Mouse (Mus musculus) kidney, embryonic 16.5 days (tissue): ENCODE data around the gene Raf1. TPM values are rescaled to one million over a fixed set of nuclear protein-coding genes. Genes with fewer than 3 reads are reported as not detected.

Experiments used
- ATAC-seq: fragments of 200-750 bp; cut with Nextera tagmentation; 2 replicates; pipeline ENCODE4 v1.8.0; 2017; ENCODE audit warnings: moderate TSS enrichment; ENCODE audit not compliant: low FRiP score, low TSS enrichment
- H3K27ac ChIP-seq: fragments of 300-500 bp; sonication (generic); 2 replicates; pipeline ENCODE4 v1.5.1; 2014; ENCODE audit warnings: low read length
- H3K27me3 ChIP-seq: fragments of 300-500 bp; sonication (generic); 2 replicates; pipeline ENCODE4 v1.6.1; 2014; ENCODE audit warnings: low read length, control low read depth, mixed read lengths; ENCODE audit not compliant: insufficient read depth
- H3K36me3 ChIP-seq: fragments of 300-500 bp; sonication (generic); 2 replicates; pipeline ENCODE4 v1.6.1; 2014; ENCODE audit warnings: low read length, control low read depth, mixed read lengths; ENCODE audit not compliant: insufficient read depth
- H3K4me1 ChIP-seq: fragments of 300-500 bp; sonication (generic); 2 replicates; pipeline ENCODE4 v1.6.1; 2014; ENCODE audit warnings: low read length, control low read depth, mixed read lengths; ENCODE audit not compliant: insufficient read depth
- H3K4me2 ChIP-seq: fragments of 300-500 bp; sonication (generic); replicated peaks from 2 replicates; pipeline ENCODE4 v1.6.1; 2014; ENCODE audit warnings: low read depth, low read length
- H3K4me3 ChIP-seq: fragments of 300-500 bp; sonication (generic); 2 replicates; pipeline ENCODE4 v1.5.1; 2014; ENCODE audit warnings: mild to moderate bottlenecking, low read length
- H3K9ac ChIP-seq: fragments of 300-500 bp; sonication (generic); replicated peaks from 2 replicates; pipeline ENCODE4 v1.6.1; 2014; ENCODE audit warnings: low read length
- H3K9me3 ChIP-seq: fragments of 300-500 bp; sonication (generic); 2 replicates; pipeline ENCODE4 v1.6.1; 2016; ENCODE audit warnings: low read length, control low read depth
- WGBS: fragments of 180-500 bp; shearing (Covaris S2); extraction: QIAGEN DNeasy Blood & Tissue Kit; methylation state at CpG from one replicate; pipeline ENCODE4 v1.1.7; 2014; 5-methylcytosine and 5-hydroxymethylcytosine counted together
- polyA plus RNA-seq: library from polyadenylated mRNA; unstranded; fragments of >200 nt; fragmentation: Nextera tagmentation; extraction: Ambion mirVana; gene quantifications from 2 replicates; pipeline ENCODE4 v1.2.1, GENCODE M21; 2015

The Raf1 gene
- polyA plus RNA-seq, 1 experiment from 2014 or later: 91.0 TPM

- Histone ChIP-seq H3K27me3 (no peaks in the 10 kb centered on the region), H3K4me2 (no peak overlapping the region), H3K4me1 (no peaks in the 10 kb centered on the region), H3K36me3 (no peaks in the 10 kb centered on the region), H3K4me3 (no peak overlapping the region), H3K9me3 (peaks cover 7% of the 10 kb centered on the region; the same call in 1 of the 2 replicates), H3K27ac (no peak overlapping the region), H3K9ac (no peak overlapping the region)
- ATAC-seq: no peak
- 65% methylated on average over 11 of the region's 11 CpGs for WGBS
Observed at GRCm38 (mm10) chr6:115684851-115685646, 8.6 kb upstream of the Raf1 start.

GRCm38 (mm10) chr6:115684271-115684670, 7.8 kb upstream of the Raf1 start:
- WGBS: 96% methylated on average over 2 of the region's 2 CpGs
- no peak overlapping the region for H3K4me3 ChIP-seq
- ATAC-seq: no peak

GRCm38 (mm10) chr6:115681066-115681465, 4.6 kb upstream of the Raf1 start:
- Histone ChIP-seq H3K9me3 (no peaks in the 10 kb centered on the region), H3K9ac (no peak overlapping the region), H3K4me1 (peaks cover 4% of the 10 kb centered on the region; the same call in 1 of the 2 replicates), H3K4me2 (no peak overlapping the region), H3K27me3 (no peaks in the 10 kb centered on the region), H3K27ac (no peak overlapping the region), H3K4me3 (no peak overlapping the region), H3K36me3 (no peaks in the 10 kb centered on the region)
- no peak for ATAC-seq
- 72% methylated on average over 4 of the region's 4 CpGs for WGBS

More at GRCm38 (mm10) chr6:115684271-115684670, 7.8 kb upstream of the Raf1 start:
- Histone ChIP-seq H3K27ac (no peak overlapping the region), H3K36me3 (no peaks in the 10 kb centered on the region), H3K4me1 (no peaks in the 10 kb centered on the region), H3K27me3 (no peaks in the 10 kb centered on the region), H3K9me3 (peaks cover 7% of the 10 kb centered on the region; the same call in 1 of the 2 replicates), H3K9ac (no peak overlapping the region), H3K4me2 (no peak overlapping the region)

DNA sequence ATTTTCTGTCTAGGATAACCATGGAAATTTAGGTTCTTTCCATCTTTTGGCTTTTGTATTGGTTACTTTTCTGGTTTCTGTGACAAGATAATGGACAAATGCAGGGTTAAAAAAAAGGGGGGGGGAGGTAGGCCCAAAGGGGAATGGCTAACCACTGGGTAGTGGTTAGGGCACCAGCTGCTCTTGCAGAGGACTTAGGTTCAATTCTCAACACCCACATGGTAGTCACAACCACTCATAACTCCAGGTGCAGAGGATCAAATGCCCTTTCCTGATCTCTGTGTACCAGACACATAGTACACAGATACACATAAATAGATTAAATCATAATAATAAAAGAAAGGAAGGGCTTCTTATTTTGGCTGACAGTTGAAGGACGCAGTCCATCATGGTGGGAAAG, 1.6 kb upstream of the Raf1 start:
- no peak overlapping the region for H3K27ac ChIP-seq
- no peaks in the 10 kb centered on the region for H3K36me3 ChIP-seq
- no peaks in the 10 kb centered on the region for H3K27me3 ChIP-seq
- H3K4me3 ChIP-seq: no peak overlapping the region
- H3K4me1 ChIP-seq: peaks cover 18% of the 10 kb centered on the region
- no peaks in the 10 kb centered on the region for H3K9me3 ChIP-seq
- ATAC-seq: no peak
- H3K4me2 ChIP-seq: no peak overlapping the region
- no peak overlapping the region for H3K9ac ChIP-seq
- 96% methylated on average over 1 of the region's 1 CpGs for WGBS

GRCm38 (mm10) chr6:115677441-115677840, 1.0 kb upstream of the Raf1 start:
- Histone ChIP-seq H3K4me3 (peak overlapping the region; percentile 98), H3K27ac (no peak overlapping the region), H3K27me3 (no peaks in the 10 kb centered on the region), H3K9me3 (no peaks in the 10 kb centered on the region), H3K9ac (no peak overlapping the region), H3K4me2 (peak overlapping the region; percentile 59), H3K4me1 (peaks cover 22% of the 10 kb centered on the region), H3K36me3 (no peaks in the 10 kb centered on the region)
- no peak for ATAC-seq
- WGBS: 95% methylated on average over 7 of the region's 7 CpGs

- ATAC-seq: peak; percentile 73
- Histone ChIP-seq H3K4me1 (peaks cover 22% of the 10 kb centered on the region), H3K27me3 (no peaks in the 10 kb centered on the region), H3K36me3 (no peaks in the 10 kb centered on the region), H3K27ac (peak overlapping the region; percentile 98), H3K4me2 (peak overlapping the region; percentile 59), H3K9me3 (no peaks in the 10 kb centered on the region), H3K9ac (peak overlapping the region; percentile 100), H3K4me3 (peak overlapping the region; percentile 98)
- WGBS: 0% methylated on average over 51 of the region's 53 CpGs
Observed at GRCm38 (mm10) chr6:115675508-115676336, 713 bp downstream of the Raf1 start.

- Histone ChIP-seq H3K27me3 (no peaks in the 10 kb centered on the region), H3K36me3 (no peaks in the 10 kb centered on the region), H3K27ac (peak overlapping the region; percentile 98), H3K9ac (peak overlapping the region; percentile 100), H3K4me3 (peak overlapping the region; percentile 98), H3K4me2 (peak overlapping the region; percentile 59), H3K4me1 (peaks cover 22% of the 10 kb centered on the region), H3K9me3 (no peaks in the 10 kb centered on the region)
- WGBS: under 1% methylated on average over 13 of the region's 13 CpGs
- no peak for ATAC-seq
Observed at GRCm38 (mm10) chr6:115675166-115675507, 1.3 kb downstream of the Raf1 start.

DNA sequence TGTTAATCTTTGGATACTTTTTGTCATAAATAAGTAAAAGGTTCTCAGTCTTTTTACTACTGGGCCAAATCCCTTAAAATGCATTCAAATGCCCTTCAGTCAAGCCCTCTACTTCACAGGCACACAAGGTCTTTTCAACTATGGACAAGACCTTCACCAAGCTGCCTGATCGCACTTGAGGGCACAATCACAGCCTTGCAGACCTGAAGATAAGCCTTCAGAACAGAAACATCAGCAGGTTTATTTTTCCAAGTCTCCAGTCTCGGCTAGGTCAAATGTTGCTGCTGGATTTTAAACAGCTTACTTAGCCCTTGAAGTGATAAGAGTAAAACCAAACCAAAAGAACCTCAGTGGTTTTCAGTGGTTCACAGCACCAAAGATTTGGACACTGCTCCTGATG, 2.1 kb downstream of the Raf1 start:
- WGBS: 40% methylated on average over 2 of the region's 2 CpGs

DNA sequence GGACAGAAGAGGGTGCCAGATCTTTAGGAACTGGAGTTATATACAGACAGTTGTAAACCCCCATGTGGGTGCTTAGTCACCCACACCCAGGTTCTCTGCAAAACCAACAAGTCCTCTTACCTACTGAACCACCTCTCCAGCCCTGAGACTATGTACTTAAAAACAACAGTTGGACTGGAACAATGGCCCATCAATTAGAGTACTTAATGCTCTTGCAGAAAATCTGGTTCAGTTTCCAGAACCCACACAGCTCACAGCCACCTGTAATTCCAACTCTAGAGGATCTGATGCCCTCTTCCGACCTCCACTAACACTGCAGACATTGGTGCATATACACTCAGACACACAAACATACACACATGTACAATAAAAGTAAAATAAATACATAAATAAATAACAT, 3.7 kb downstream of the Raf1 start:
- Histone ChIP-seq H3K4me3 (no peak overlapping the region), H3K4me1 (peaks cover 22% of the 10 kb centered on the region), H3K27ac (no peak overlapping the region), H3K27me3 (no peaks in the 10 kb centered on the region), H3K4me2 (no peak overlapping the region), H3K9me3 (no peaks in the 10 kb centered on the region), H3K9ac (no peak overlapping the region), H3K36me3 (no peaks in the 10 kb centered on the region)
- 97% methylated on average over 1 of the region's 1 CpGs for WGBS
- no peak for ATAC-seq

More for the DNA sequence above, 2.1 kb downstream of the Raf1 start:
- H3K4me3 ChIP-seq: peak overlapping the region; percentile 98
- no peaks in the 10 kb centered on the region for H3K36me3 ChIP-seq
- peak overlapping the region; percentile 100 for H3K9ac ChIP-seq
- 0 out of 2 replicates have a peak overlapping the region, but pooled peaks have one; percentile 38 for H3K27ac ChIP-seq
- H3K27me3 ChIP-seq: no peaks in the 10 kb centered on the region
- ATAC-seq: no peak
- peak overlapping the region; percentile 59 for H3K4me2 ChIP-seq
- peaks cover 22% of the 10 kb centered on the region for H3K4me1 ChIP-seq
- no peaks in the 10 kb centered on the region for H3K9me3 ChIP-seq
